Mouse (Mus musculus) bone marrow macrophage, adult 2 months (primary cell): ENCODE results near the gene Olfr70.

Experiments
- CTCF ChIP-seq: IDR thresholded peaks from 2 replicates; pipeline ENCODE4 v1.5.1; 2012; ENCODE audit warnings: low read depth, mild to moderate bottlenecking, low read length, moderate library complexity
- POLR2A ChIP-seq: IDR thresholded peaks from 2 replicates; pipeline ENCODE4 v1.6.1; 2012; ENCODE audit warnings: mild to moderate bottlenecking, low read depth, low read length, borderline replicate concordance

DNA sequence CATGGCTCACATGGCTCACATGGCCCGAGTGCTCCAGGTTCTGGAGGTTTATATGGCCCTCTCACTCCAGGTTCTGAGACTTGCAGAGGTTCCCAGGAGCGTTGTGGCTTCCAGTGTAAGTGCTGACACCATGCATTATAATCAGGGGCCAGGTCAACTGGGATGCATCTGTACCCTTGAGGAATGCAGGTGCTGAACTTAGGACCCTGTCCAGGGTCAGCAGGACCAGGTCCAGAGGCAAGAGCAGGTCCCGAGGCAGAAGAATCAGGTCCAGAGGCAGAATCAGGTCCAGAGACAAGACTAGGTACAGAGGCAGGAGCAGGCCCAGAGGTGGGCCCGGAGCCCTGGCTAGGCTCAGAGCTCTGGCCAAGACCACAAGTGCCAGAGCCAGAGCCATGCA is 47.9 kb downstream of the Olfr70 start:
- no peak for TF ChIP-seq CTCF
- TF ChIP-seq POLR2A: no peak
